Mouse (Mus musculus) embryo, embryonic 10 days (tissue): ENCODE measurements around the gene Hivep2.
A peak's percentile ranks its signal among the peaks of the same experiment; 100 is the strongest.

Experiments used
- DNase-seq: peaks from one replicate; pipeline ENCODE4 v3.0.0-alpha.2; 2015; ENCODE audit warnings: low spot score

Gene Hivep2

GRCm38 (mm10) chr10:14048916-14049445 lies 83.1 kb downstream of the Hivep2 start:
- no peak for DNase-seq

- DNase-seq: no peak
Measured at GRCm38 (mm10) chr10:14049686-14050085, 83.8 kb downstream of the Hivep2 start.

- no peak for DNase-seq
Measured at GRCm38 (mm10) chr10:14050586-14050985, 84.7 kb downstream of the Hivep2 start.

GRCm38 (mm10) chr10:14052109-14052689 lies 86.3 kb downstream of the Hivep2 start:
- no peak for DNase-seq

- no peak for DNase-seq
Measured at GRCm38 (mm10) chr10:14054860-14055259, 89.0 kb downstream of the Hivep2 start.

- DNase-seq: peak; percentile 71
Measured at GRCm38 (mm10) chr10:14055533-14055981, 89.7 kb downstream of the Hivep2 start.

- DNase-seq: no peak
Measured at GRCm38 (mm10) chr10:14056057-14056456, 90.2 kb downstream of the Hivep2 start.

- peak; percentile 28 for DNase-seq
Measured at GRCm38 (mm10) chr10:14056584-14057451, 90.9 kb downstream of the Hivep2 start.

GRCm38 (mm10) chr10:14057841-14058605 lies 92.1 kb downstream of the Hivep2 start:
- DNase-seq: no peak

- no peak for DNase-seq
Measured at GRCm38 (mm10) chr10:14058742-14059141, 92.9 kb downstream of the Hivep2 start.

GRCm38 (mm10) chr10:14059581-14059980 lies 93.7 kb downstream of the Hivep2 start:
- DNase-seq: no peak

- no peak for DNase-seq
Measured at GRCm38 (mm10) chr10:14060302-14060701, 94.4 kb downstream of the Hivep2 start.

GRCm38 (mm10) chr10:14063226-14063625 lies 97.4 kb downstream of the Hivep2 start:
- DNase-seq: no peak

GRCm38 (mm10) chr10:14064759-14065395 lies 99.0 kb downstream of the Hivep2 start:
- no peak for DNase-seq

- no peak for DNase-seq
Measured at GRCm38 (mm10) chr10:14067802-14068201, 101.9 kb downstream of the Hivep2 start.

GRCm38 (mm10) chr10:14070498-14071079 lies 104.7 kb downstream of the Hivep2 start:
- no peak for DNase-seq

GRCm38 (mm10) chr10:14072504-14072903 lies 106.6 kb downstream of the Hivep2 start:
- DNase-seq: no peak

- no peak for DNase-seq
Measured at GRCm38 (mm10) chr10:14075767-14076166, 109.9 kb downstream of the Hivep2 start.

- DNase-seq: no peak
Measured at GRCm38 (mm10) chr10:14076880-14077279, 111.0 kb downstream of the Hivep2 start.

- DNase-seq: no peak
Measured at GRCm38 (mm10) chr10:14080830-14081229, 115.0 kb downstream of the Hivep2 start.

- no peak for DNase-seq
Measured at GRCm38 (mm10) chr10:14081824-14082223, 115.9 kb downstream of the Hivep2 start.
